Mouse (Mus musculus) bone marrow, adult 2 months (tissue): ENCODE measurements around the gene Tmem109.

Experiments
- CTCF ChIP-seq: fragments of 200-500 bp; IDR thresholded peaks from 2 replicates; pipeline ENCODE4 v1.5.1; 2011; ENCODE audit warnings: low read length, control low read depth; ENCODE audit not compliant: control insufficient read depth, insufficient read depth
- POLR2A ChIP-seq: fragments of 200-500 bp; IDR thresholded peaks from 2 replicates; pipeline ENCODE4 v1.6.1; 2011; ENCODE audit warnings: low read depth, mild to moderate bottlenecking, control low read depth, low read length, borderline replicate concordance; ENCODE audit not compliant: control insufficient read depth

GRCm38 (mm10) chr19:10897491-10897890 lies 15.7 kb upstream of the Tmem109 start:
- TF ChIP-seq CTCF (no peak), POLR2A (no peak)
